Mouse (Mus musculus): ENCODE results near the gene Pbsn. TPM values are rescaled to one million over a fixed set of nuclear protein-coding genes. Genes with fewer than 3 reads are reported as not detected.

Pbsn gene
- polyA plus RNA-seq, 1 experiment from 2014 or later: not detected

DNA sequence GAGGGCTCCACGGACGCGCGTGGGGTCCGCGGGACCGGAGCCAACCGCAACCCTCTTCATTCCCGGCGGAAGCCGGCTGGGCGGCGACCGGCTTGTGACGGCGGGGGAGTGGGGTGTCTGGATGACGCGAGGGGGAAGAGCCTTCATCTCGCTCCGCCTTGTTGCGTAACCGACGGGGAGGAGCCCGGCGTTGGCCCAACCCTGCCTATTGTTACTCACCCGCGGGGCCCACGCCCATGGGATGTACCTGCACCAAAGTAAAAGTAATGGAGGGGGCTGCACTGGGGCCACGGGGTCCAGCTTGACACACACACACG lies 57.6 kb downstream of the Pbsn start:
- Histone ChIP-seq H3K4me3 (peak overlapping the region; percentile 64), H3K4me2 (peak overlapping the region; percentile 73), H3K4me1 (peaks cover 3% of the 10 kb centered on the region; the same call in 1 of the 2 replicates), H3K27me3 (replicated peaks) (no peaks in the 10 kb centered on the region), H3K9ac (peak overlapping the region; percentile 54; the same call in 1 of the 2 replicates), H3K36me3 (no peaks in the 10 kb centered on the region), H3K27ac (0 out of 2 replicates have a peak overlapping the region, but pooled peaks have one; percentile 45), H3K9me3 (replicated peaks) (no peaks in the 10 kb centered on the region)
- 7% methylated on average over 23 of the region's 30 CpGs for WGBS (ENCODE audit: insufficient replicate concordance)
- ATAC-seq: peak; percentile 94

DNA sequence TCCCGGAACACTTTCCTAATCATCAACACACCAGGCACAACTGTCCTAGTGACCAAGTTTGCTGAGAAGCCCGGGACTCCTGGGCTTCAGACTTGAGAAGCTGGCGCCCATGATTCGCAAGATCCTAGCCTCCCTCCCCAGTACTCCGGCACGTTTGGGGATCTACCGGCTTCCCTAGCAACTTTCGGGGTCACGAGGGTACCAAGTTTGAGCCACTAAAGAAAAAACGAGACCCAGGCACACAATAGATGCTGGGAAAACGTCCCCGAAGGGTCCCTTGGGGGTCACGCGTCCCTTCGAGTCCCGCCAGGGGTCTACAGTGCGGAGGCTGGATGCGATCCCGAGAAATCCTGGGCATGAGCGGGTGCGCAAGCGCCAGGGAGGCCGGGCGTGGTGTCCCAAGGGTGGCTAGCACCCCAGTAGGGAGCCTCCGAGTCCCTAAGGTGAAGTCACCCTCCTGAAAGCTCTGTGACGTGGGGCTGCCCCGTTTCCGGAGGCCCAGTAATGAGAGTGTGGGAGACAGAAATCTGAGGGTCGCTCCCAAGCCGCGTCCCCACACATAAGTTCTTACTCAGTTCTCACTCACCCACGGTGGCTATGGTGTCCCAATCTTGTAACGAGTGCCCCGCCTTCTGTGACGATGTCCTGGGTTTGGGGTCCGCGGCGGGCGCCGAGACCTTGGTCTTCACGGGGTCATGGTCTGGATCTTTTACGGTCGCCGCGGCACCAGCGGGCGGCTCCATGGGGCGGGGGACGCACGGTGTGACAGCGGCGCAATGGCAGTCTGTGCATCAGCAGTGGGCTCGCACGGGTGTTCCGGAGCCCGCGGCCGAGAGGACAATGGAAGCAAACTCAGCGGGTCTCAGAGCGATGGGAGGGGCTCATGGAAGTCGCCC lies 58.2 kb downstream of the Pbsn start:
- 11% methylated on average over 61 of the region's 61 CpGs for WGBS (ENCODE audit: insufficient replicate concordance)
- Histone ChIP-seq H3K9ac (peak overlapping the region; percentile 54), H3K27ac (no peak overlapping the region), H3K4me2 (peak overlapping the region; percentile 73), H3K36me3 (no peaks in the 10 kb centered on the region), H3K4me3 (peak overlapping the region; percentile 64), H3K27me3 (replicated peaks) (no peaks in the 10 kb centered on the region), H3K9me3 (replicated peaks) (no peaks in the 10 kb centered on the region), H3K4me1 (peaks cover 3% of the 10 kb centered on the region; the same call in 1 of the 2 replicates)
- ATAC-seq: peak; percentile 67

DNA sequence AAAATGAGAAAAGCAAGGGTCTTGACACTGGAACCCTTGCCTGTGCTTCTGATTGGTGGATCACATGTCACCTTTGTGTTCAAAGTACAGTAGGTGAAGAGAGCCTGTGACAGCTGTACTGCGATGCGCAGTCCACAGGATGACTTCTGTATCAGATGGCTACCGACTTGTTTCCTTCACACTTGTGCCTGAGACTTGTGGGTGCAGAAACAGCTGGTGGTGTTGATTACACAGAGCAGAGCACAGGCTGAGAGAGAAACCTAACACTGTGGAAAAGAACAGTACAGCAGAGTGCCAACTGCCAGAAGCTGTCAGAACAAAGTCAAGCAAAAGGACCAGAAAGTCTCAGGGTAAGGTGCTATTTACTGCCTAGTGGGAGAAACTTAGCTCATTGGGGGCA lies 64.7 kb downstream of the Pbsn start:
- Histone ChIP-seq H3K9ac (no peak overlapping the region), H3K4me3 (no peak overlapping the region), H3K27me3 (replicated peaks) (no peaks in the 10 kb centered on the region), H3K27ac (no peak overlapping the region), H3K36me3 (no peaks in the 10 kb centered on the region), H3K4me2 (no peak overlapping the region), H3K4me1 (no peaks in the 10 kb centered on the region), H3K9me3 (replicated peaks) (no peaks in the 10 kb centered on the region)
- WGBS (ENCODE audit: insufficient replicate concordance): 78% methylated on average over 3 of the region's 3 CpGs
- ATAC-seq: no peak

Other genes with a start within 250 kb of the Pbsn start
- gene Prkx, start 57.3 kb downstream of the Pbsn start, polyA plus RNA-seq (2016; fragmentation: Nextera tagmentation; extraction: Ambion mirVana): 3.7 and 4.0 TPM in 2 replicates
- not detected in 2 replicates for gene Gm14744, start 11.1 kb upstream of the Pbsn start, polyA plus RNA-seq (2016; fragmentation: Nextera tagmentation; extraction: Ambion mirVana)
- gene 5430402E10Rik, start 71.4 kb upstream of the Pbsn start, polyA plus RNA-seq (2016; fragmentation: Nextera tagmentation; extraction: Ambion mirVana): not detected in 2 replicates
- not detected in 2 replicates for gene Obp1a, start 237.8 kb upstream of the Pbsn start, polyA plus RNA-seq (2016; fragmentation: Nextera tagmentation; extraction: Ambion mirVana)